Mouse (Mus musculus): Measurements from ENCODE around the gene Golim4. TPM values are rescaled to one million over a fixed set of nuclear protein-coding genes. Genes with fewer than 3 reads are reported as not detected.

Golim4 gene
- total RNA-seq (2023): 100 to 1,000 TPM; 142 to 148 TPM

DNA sequence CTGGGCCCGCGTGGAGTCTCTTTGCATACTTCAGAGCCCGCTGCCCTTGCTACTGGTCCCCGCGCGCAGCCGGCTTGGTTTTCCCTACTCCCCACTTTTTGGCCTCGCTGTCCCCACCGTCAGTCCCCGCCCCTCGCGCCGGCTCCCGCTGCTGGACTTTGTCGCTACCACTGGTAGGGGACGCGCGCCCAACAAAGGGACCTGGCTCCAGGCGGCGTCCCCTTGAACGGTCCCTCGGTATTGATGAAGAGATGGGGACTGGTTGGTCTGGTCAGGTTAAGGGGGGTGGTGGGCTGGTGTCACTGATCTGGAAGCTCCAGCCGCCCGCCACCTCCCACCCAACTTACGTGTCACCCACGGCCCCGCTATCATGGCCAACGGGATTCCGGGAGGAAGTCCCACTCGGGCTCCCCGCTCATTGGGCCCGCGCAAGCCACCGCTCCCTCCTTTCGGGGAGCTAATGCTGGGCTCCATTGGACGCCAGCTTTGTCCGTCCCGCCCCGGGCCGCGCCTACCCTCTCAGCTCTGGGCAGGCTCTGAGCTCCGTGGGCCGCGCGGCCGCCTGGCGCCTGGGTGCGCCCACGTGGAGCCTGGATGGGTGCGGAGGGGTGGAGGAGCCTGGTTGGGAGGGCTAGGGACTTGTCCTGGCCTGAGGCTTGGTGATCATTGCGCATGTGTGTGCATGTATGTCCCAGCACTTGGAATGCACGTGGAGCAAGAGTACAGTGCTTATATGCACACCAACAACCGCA is at the start of gene Golim4:
TSS of gene Golim4 (minus strand) at position 399 of the 752 bp plus-strand sequence.

Other genes starting within 250 kb of the Golim4 start
- not detected for gene Gm29133, start 208.8 kb downstream of the Golim4 start, total RNA-seq (2023)
- not detected for gene Fstl5, start 117.3 kb upstream of the Golim4 start, total RNA-seq (2023)